Mouse (Mus musculus): Measurements from ENCODE around the gene Tmem247.

- no peak for TF ChIP-seq POLR2A (IDR thresholded peaks at IDR 0.05; ENCODE audit: control insufficient read depth in 1 of 2, insufficient read depth in 1 of 2, low read depth in 1 of 2, low read length in 2 of 2, poor library complexity in 1 of 2)
- TF ChIP-seq CTCF (IDR thresholded peaks at IDR 0.05 in 2 of 3, conservative IDR thresholded peaks at IDR 0.05 in 1 of 3; ENCODE audit: control insufficient read depth in 1 of 3, insufficient read depth in 1 of 3, low read depth in 2 of 3, low read length in 3 of 3, poor library complexity in 1 of 3, severe bottlenecking in 1 of 3) = no peak
- no peak for TF ChIP-seq HCFC1 (IDR thresholded peaks at IDR 0.05; ENCODE audit: low read depth, low read length)
- TF ChIP-seq USF1 (IDR thresholded peaks at IDR 0.05; ENCODE audit: low read depth, low read length) = no peak
These were observed 39.4 kb upstream of the Tmem247 start for GRCm38 (mm10) chr17:86877747-86878146.

Measured in MEL (cell line).